In genomic region chr4:119903806-119904205, GRCm38 (mm10) we compare ENCODE assay signal across 11 mouse cellular contexts.
DNase-seq lines count a peak whose midpoint lies in the region; ATAC-seq lines count a peak whose summit lies in the region.
"Had no signal": no experiment of that assay in that cellular context is flagged by ENCODE, and none has a peak within 500 bp of the region (broad histone marks: within the 10 kb centered on the region; RNA-seq: fewer than 3 reads in every experiment).

No protein-coding gene starts in this region.

- no peak for ATAC-seq in hindbrain, embryonic 14.5 days (ENCODE audit: low FRiP score)
- ATAC-seq in embryonic facial prominence, embryonic 11.5 days (replicated peaks; ENCODE audit: insufficient number of reproducible peaks, low FRiP score, low TSS enrichment, low read depth) = no peak
- ATAC-seq in stomach, embryonic 16.5 days (ENCODE audit: insufficient read depth, low FRiP score) = peak; percentile 49; the same call in 1 of the 2 replicates
- ATAC-seq: Patski had no signal

- peak; percentile 16 for DNase-seq in hindbrain, embryonic 10.5 days (ENCODE audit: low spot score)
- no peak for DNase-seq in hindbrain, embryonic 14.5 days (ENCODE audit: low spot score)
- DNase-seq in thymus, postnatal 14 days = peak; percentile 40
- DNase-seq in thymus, adult 18-20 months = no peak
- DNase-seq in embryonic facial prominence, embryonic 11.5 days (ENCODE audit: low spot score) = peak; percentile 80
- DNase-seq in left cerebral cortex, adult 11 months (ENCODE audit: low spot score) = no peak
- DNase-seq in kidney, adult 8-10 months = no peak

- 51% methylated on average over 1 of the region's 1 CpGs for WGBS in hindbrain, embryonic 10.5 days
- WGBS in hindbrain, embryonic 14.5 days = 40% methylated on average over 1 of the region's 1 CpGs
- WGBS in embryonic facial prominence, embryonic 11.5 days = 44% methylated on average over 1 of the region's 1 CpGs
- 28% methylated on average over 1 of the region's 1 CpGs for WGBS in stomach, embryonic 16.5 days

- no peak overlapping the region for H3K4me3 ChIP-seq in hindbrain, embryonic 10.5 days
- no peak overlapping the region for H3K4me3 ChIP-seq in hindbrain, embryonic 14.5 days (replicated peaks; ENCODE audit: low read length)
- H3K4me3 ChIP-seq in embryonic facial prominence, embryonic 11.5 days (ENCODE audit: low read depth, low read length) = no peak overlapping the region
- H3K4me3 ChIP-seq in stomach, embryonic 16.5 days (replicated peaks; ENCODE audit: low read length) = no peak overlapping the region
- H3K4me3 ChIP-seq: embryonic facial prominence, embryonic 12.5 days; limb, embryonic 13.5 days had no signal

- no peaks in the 10 kb centered on the region for H3K27me3 ChIP-seq in hindbrain, embryonic 10.5 days (ENCODE audit: insufficient read depth, poor library complexity, severe bottlenecking)
- H3K27me3 ChIP-seq in hindbrain, embryonic 14.5 days (ENCODE audit: control insufficient read depth, insufficient read depth, low read length) = no peaks in the 10 kb centered on the region
- H3K27me3 ChIP-seq in embryonic facial prominence, embryonic 11.5 days (ENCODE audit: control insufficient read depth, insufficient read depth, low read length) = no peaks in the 10 kb centered on the region
- no peaks in the 10 kb centered on the region for H3K27me3 ChIP-seq in stomach, embryonic 16.5 days (ENCODE audit: control insufficient read depth, insufficient read depth, low read length)
- H3K27me3 ChIP-seq: embryonic facial prominence, embryonic 12.5 days; limb, embryonic 13.5 days; Patski had no signal

- H3K4me2 ChIP-seq in hindbrain, embryonic 14.5 days (replicated peaks) = no peak overlapping the region
- H3K4me2 ChIP-seq in embryonic facial prominence, embryonic 11.5 days (ENCODE audit: low read depth, low read length) = no peak overlapping the region
- H3K4me2 ChIP-seq in stomach, embryonic 16.5 days (ENCODE audit: low read depth, low read length) = no peak overlapping the region
- H3K4me2 ChIP-seq: embryonic facial prominence, embryonic 12.5 days; limb, embryonic 13.5 days had no signal

- H3K27ac ChIP-seq in hindbrain, embryonic 10.5 days = no peak overlapping the region
- H3K27ac ChIP-seq in hindbrain, embryonic 14.5 days = no peak overlapping the region
- H3K27ac ChIP-seq in embryonic facial prominence, embryonic 11.5 days (replicated peaks; ENCODE audit: low read depth, low read length) = no peak overlapping the region
- no peak overlapping the region for H3K27ac ChIP-seq in stomach, embryonic 16.5 days (ENCODE audit: low read length)
- H3K27ac ChIP-seq: embryonic facial prominence, embryonic 12.5 days; limb, embryonic 13.5 days had no signal

- H3K4me1 ChIP-seq in hindbrain, embryonic 10.5 days (replicated peaks) = peaks cover 11% of the 10 kb centered on the region; the same call in 1 of the 2 replicates
- peaks cover 14% of the 10 kb centered on the region; the same call in 1 of the 2 replicates for H3K4me1 ChIP-seq in hindbrain, embryonic 14.5 days (replicated peaks; ENCODE audit: control insufficient read depth, insufficient read depth, low read length)
- no peaks in the 10 kb centered on the region for H3K4me1 ChIP-seq in embryonic facial prominence, embryonic 11.5 days (ENCODE audit: control insufficient read depth, insufficient read depth, low read length)
- H3K4me1 ChIP-seq in stomach, embryonic 16.5 days (ENCODE audit: control insufficient read depth, insufficient read depth, low read length) = no peaks in the 10 kb centered on the region
- H3K4me1 ChIP-seq: embryonic facial prominence, embryonic 12.5 days; limb, embryonic 13.5 days had no signal

- H3K36me3 ChIP-seq in hindbrain, embryonic 10.5 days = no peaks in the 10 kb centered on the region
- no peaks in the 10 kb centered on the region for H3K36me3 ChIP-seq in hindbrain, embryonic 14.5 days (replicated peaks; ENCODE audit: control insufficient read depth, insufficient read depth)
- H3K36me3 ChIP-seq in embryonic facial prominence, embryonic 11.5 days (replicated peaks; ENCODE audit: control insufficient read depth, insufficient read depth, low read depth, low read length) = no peaks in the 10 kb centered on the region
- no peaks in the 10 kb centered on the region for H3K36me3 ChIP-seq in stomach, embryonic 16.5 days (ENCODE audit: control insufficient read depth, insufficient read depth, low read length)
- H3K36me3 ChIP-seq: embryonic facial prominence, embryonic 12.5 days; limb, embryonic 13.5 days had no signal

- no peaks in the 10 kb centered on the region for H3K9me3 ChIP-seq in hindbrain, embryonic 10.5 days
- no peaks in the 10 kb centered on the region for H3K9me3 ChIP-seq in hindbrain, embryonic 14.5 days (ENCODE audit: control insufficient read depth, low read length)
- H3K9me3 ChIP-seq in embryonic facial prominence, embryonic 11.5 days (replicated peaks; ENCODE audit: control insufficient read depth, low read length) = no peaks in the 10 kb centered on the region
- H3K9me3 ChIP-seq in stomach, embryonic 16.5 days (replicated peaks; ENCODE audit: control insufficient read depth, low read length) = no peaks in the 10 kb centered on the region
- H3K9me3 ChIP-seq: embryonic facial prominence, embryonic 12.5 days; limb, embryonic 13.5 days had no signal

- H3K9ac ChIP-seq in hindbrain, embryonic 14.5 days = no peak overlapping the region
- H3K9ac ChIP-seq in embryonic facial prominence, embryonic 11.5 days (replicated peaks; ENCODE audit: low read length) = no peak overlapping the region
- H3K9ac ChIP-seq in stomach, embryonic 16.5 days (ENCODE audit: low read length) = no peak overlapping the region
- H3K9ac ChIP-seq: embryonic facial prominence, embryonic 12.5 days; limb, embryonic 13.5 days had no signal

Comparison
In these comparisons a context has a peak if more than half of its experiments do, and no peak if none do; other contexts are left out.
1. DNase-seq: peak in hindbrain, embryonic 10.5 days (single experiment), thymus, postnatal 14 days (single experiment) and embryonic facial prominence, embryonic 11.5 days (single experiment); none in hindbrain, embryonic 14.5 days (single experiment), thymus, adult 18-20 months (0 of 2), left cerebral cortex, adult 11 months (single experiment) and kidney, adult 8-10 months (0 of 2).